Mouse (Mus musculus): Measurements from ENCODE around the gene Tspyl3.

- TF ChIP-seq CTCF (conservative IDR thresholded peaks at IDR 0.05; ENCODE audit: low read length) (no peak), POU5F1 (IDR thresholded peaks at IDR 0.05; ENCODE audit: borderline replicate concordance, low read length) (no peak), NANOG (IDR thresholded peaks at IDR 0.05; ENCODE audit: borderline replicate concordance, low read length) (no peak)
Measured at GRCm38 (mm10) chr2:153224946-153225594, at the start of gene Tspyl3.

Measured in E14TG2a.4 (cell line).